ENCODE assay signal across 9 mouse cellular contexts in the genomic region with DNA sequence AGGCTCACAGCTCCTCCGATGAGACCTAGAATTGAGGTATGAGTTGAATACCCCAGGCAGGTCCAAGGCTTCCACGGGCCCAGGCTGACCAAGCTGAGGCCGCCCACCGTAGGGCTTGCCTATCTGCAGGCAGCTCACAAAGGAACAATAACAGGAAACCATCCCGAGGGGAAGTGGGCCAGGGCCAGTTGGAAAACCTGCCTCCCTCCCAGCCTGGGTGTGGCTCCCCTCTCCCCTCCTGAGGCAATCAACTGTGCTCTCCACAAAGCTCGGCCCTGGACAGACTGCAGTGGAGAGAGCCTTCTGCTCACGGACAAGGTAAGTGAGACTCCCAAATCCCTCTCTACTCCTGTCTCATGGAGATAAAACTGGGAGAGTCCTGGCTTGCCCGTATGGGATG. TPM values are rescaled to one million over a fixed set of nuclear protein-coding genes. Genes with fewer than 3 reads are reported as not detected.
DNase-seq lines count a peak whose midpoint lies in the region; ATAC-seq lines count a peak whose summit lies in the region.
"Had no signal": no experiment of that assay in that cellular context is flagged by ENCODE, and none has a peak within 500 bp of the region (broad histone marks: within the 10 kb centered on the region; RNA-seq: fewer than 3 reads in every experiment).

Gene Cdh5 (plus strand): TSS at position 211 of the 400 bp plus-strand sequence.

- H3K9me3 ChIP-seq in forebrain, embryonic 14.5 days (replicated peaks; ENCODE audit: control insufficient read depth, low read length): no peaks in the 10 kb centered on the region

- 79% methylated on average over 8 of the region's 8 CpGs for WGBS in forebrain, embryonic 14.5 days

- no peak within 1 kb of the TSS for H3K4me2 ChIP-seq in forebrain, embryonic 14.5 days (ENCODE audit: low read length)

- no peak for ATAC-seq in forebrain, embryonic 14.5 days
- ATAC-seq in monocyte, adult 5-6 weeks (replicated peaks; ENCODE audit: insufficient number of reproducible peaks, low FRiP score, low TSS enrichment, poor library complexity, severe bottlenecking): no peak

- H3K9ac ChIP-seq in forebrain, embryonic 14.5 days (ENCODE audit: low read length): no peak within 1 kb of the TSS

- peak; percentile 60 to 66 for DNase-seq in adrenal gland, postnatal 36 days
- no peak for DNase-seq in forebrain, embryonic 14.5 days (ENCODE audit: low spot score)
- DNase-seq in heart, postnatal 4 days: peak; percentile 77
- DNase-seq in left cerebral cortex, postnatal 10 days (ENCODE audit: extremely low spot score in 1 of 2, low spot score in 2 of 2): peak in 1 of 2 experiments; percentile 87
- DNase-seq in lung, postnatal 25 days (ENCODE audit: low spot score): peak; percentile 85
- DNase-seq in cerebellum, adult 11 months: no peak
- no peak for DNase-seq in layer of hippocampus, adult 9-10 months (ENCODE audit: low spot score)

- intact Hi-C loops in left cerebral cortex, postnatal 10 days (cut with DNase I): loop anchor here (5.0 kb wide), 1 partner anchor 41 kb away; no protein-coding TSS in a partner anchor

- no peaks in the 10 kb centered on the region for H3K4me1 ChIP-seq in forebrain, embryonic 14.5 days (ENCODE audit: control insufficient read depth, insufficient read depth, low read length)

- no peaks in the 10 kb centered on the region for H3K36me3 ChIP-seq in forebrain, embryonic 14.5 days (ENCODE audit: control insufficient read depth, insufficient read depth, low read length)

- H3K27me3 ChIP-seq in forebrain, embryonic 14.5 days (replicated peaks; ENCODE audit: control insufficient read depth, insufficient read depth, low read length): no peaks in the 10 kb centered on the region

- H3K27ac ChIP-seq in forebrain, embryonic 14.5 days (ENCODE audit: low read depth, low read length): no peak within 1 kb of the TSS

- H3K4me3 ChIP-seq in forebrain, embryonic 14.5 days (ENCODE audit: low read depth, low read length): no peak within 1 kb of the TSS
- H3K4me3 ChIP-seq: myocyte had no signal

RNA-seq across cellular contexts. Expression of gene Cdh5, which starts in this region (rescaled TPM):
- 10 to 100 TPM; 44.1 to 61.4 TPM for total RNA-seq in adrenal gland, postnatal 36 days (2021)
- 13.6 and 13.7 TPM in 2 replicates for polyA plus RNA-seq in forebrain, embryonic 14.5 days (2014; fragmentation: Nextera tagmentation; extraction: Ambion mirVana)
- 100 to 1,000 TPM; 260 to 270 TPM for total RNA-seq in heart, postnatal 4 days (2021)
- 10 to 100 TPM; 16.8 to 19.1 TPM for total RNA-seq in left cerebral cortex, postnatal 10 days (2021)
- total RNA-seq in monocyte, adult 5-6 weeks (2017): not detected in 3 replicates

Comparison
In these comparisons a context has a peak if more than half of its experiments do, and no peak if none do; other contexts are left out.
1. RNA of gene Cdh5 (total RNA-seq): 260 to 270 TPM in heart, postnatal 4 days, 44.1 to 61.4 TPM in adrenal gland, postnatal 36 days and 16.8 to 19.1 TPM in left cerebral cortex, postnatal 10 days; not detected in monocyte, adult 5-6 weeks; every median in the first group is over 10 times any median in the second.
2. RNA of gene Cdh5 (total RNA-seq): 260 to 270 TPM in heart, postnatal 4 days; 44.1 to 61.4 TPM in adrenal gland, postnatal 36 days and 16.8 to 19.1 TPM in left cerebral cortex, postnatal 10 days; every median in the first group is over 4 times any median in the second.
3. DNase-seq: peak in adrenal gland, postnatal 36 days (2 of 2), heart, postnatal 4 days (single experiment) and lung, postnatal 25 days (single experiment); none in forebrain, embryonic 14.5 days (single experiment), cerebellum, adult 11 months (single experiment) and layer of hippocampus, adult 9-10 months (single experiment).